Mouse (Mus musculus): ENCODE measurements around the gene Adipor1.

DNA sequence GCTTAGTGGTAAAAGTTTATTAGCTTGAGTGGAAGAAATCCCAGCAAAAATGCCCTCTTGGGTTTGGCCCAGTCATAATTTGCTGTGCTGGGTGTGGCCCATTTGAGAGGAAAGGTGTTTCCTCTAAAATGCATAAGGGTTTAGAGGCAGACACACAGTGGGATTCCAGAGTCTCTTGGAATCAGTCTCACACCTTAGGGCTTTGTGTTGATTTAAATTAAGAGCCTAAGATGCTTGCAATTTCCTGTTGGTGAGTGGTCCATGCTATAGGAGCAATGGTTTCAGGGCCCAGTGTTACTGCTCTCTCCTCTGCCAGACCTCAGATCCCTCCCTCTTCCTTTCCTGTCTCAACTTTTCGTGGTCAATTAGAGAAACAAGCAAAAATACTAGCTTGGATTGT is 4.0 kb downstream of the Adipor1 start:
- no peak for TF ChIP-seq CTCF (IDR thresholded peaks at IDR 0.05; ENCODE audit: borderline replicate concordance, extremely low read depth, insufficient read depth, insufficient read length)
- TF ChIP-seq POLR2A (IDR thresholded peaks at IDR 0.05; ENCODE audit: borderline replicate concordance, extremely low read depth, insufficient read depth, insufficient read length, poor library complexity, severe bottlenecking), result no peak
